Mouse (Mus musculus) ES-Bruce4 (cell line): ENCODE measurements around the gene Irx3.

Experiments
- CTCF ChIP-seq: IDR thresholded peaks from one replicate; pipeline ENCODE4 v1.8.1; 2011; ENCODE audit warnings: low read depth, low read length
- EP300 ChIP-seq: IDR thresholded peaks from 2 replicates; pipeline ENCODE4 v1.6.1; 2011; ENCODE audit warnings: low read depth, low read length; ENCODE audit not compliant: insufficient read depth
- POLR2A ChIP-seq: IDR thresholded peaks from one replicate; pipeline ENCODE4 v1.8.1; 2011; ENCODE audit warnings: low read length; ENCODE audit not compliant: insufficient read depth

DNA sequence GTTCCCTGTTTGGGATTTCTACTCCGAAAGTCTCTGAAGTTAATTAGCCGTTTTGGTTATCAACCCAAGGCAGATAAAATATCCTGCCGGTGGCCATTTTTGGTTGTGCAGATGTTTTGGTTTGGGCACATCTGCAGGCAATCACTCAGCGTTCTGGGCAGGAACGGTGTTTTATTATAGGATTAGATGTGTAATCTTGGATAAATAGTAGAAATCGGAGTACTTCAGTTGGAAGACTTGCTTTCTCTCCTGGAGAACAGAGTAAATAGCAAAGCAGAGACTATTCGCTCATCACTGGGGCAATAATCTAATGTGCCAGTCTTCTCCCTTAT, 51.1 kb downstream of the Irx3 start:
- TF ChIP-seq CTCF (no peak), EP300 (no peak), POLR2A (no peak)
